In the genomic region with DNA sequence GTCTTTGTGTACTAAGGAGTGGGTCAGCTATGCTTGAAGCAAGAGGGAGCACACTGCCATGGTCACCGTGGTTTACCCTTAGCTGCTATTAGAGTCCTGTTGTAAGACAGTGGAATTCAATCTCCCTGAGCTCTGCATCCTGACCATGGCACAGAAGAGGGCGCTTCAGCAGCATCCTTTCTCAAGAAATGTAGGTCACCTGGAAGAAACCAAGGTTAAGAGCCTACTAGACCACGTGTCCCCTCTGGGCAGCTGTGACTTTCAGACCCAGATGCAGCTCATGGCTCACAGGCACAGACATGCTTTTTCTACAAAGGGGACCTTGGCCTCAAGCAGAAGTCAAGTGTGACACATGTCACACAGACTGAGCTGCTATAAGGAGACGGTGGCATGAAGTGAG, we compare ENCODE assay signal across 14 mouse cellular contexts. TPM values are rescaled to one million over a fixed set of nuclear protein-coding genes. Genes with fewer than 3 reads are reported as not detected.
A peak's percentile ranks its signal among the peaks of the same experiment; 100 is the strongest.
DNase-seq lines count a peak whose midpoint lies in the region; ATAC-seq and TF ChIP-seq lines count a peak whose summit lies in the region.
"Had no signal": no experiment of that assay in that cellular context is flagged by ENCODE, and none has a peak within 500 bp of the region (broad histone marks: within the 10 kb centered on the region; RNA-seq: fewer than 3 reads in every experiment).

No protein-coding gene starts in this region.

- H3K9me3 ChIP-seq in lung, postnatal 0 days (ENCODE audit: low read length): no peaks in the 10 kb centered on the region
- H3K9me3 ChIP-seq: embryonic facial prominence, embryonic 13.5 days; forebrain, embryonic 15.5 days; hindbrain, embryonic 15.5 days had no signal

- no peak overlapping the region for H3K9ac ChIP-seq in lung, postnatal 0 days (replicated peaks; ENCODE audit: low read depth)
- H3K9ac ChIP-seq: embryonic facial prominence, embryonic 13.5 days; forebrain, embryonic 15.5 days; hindbrain, embryonic 15.5 days had no signal

- no peak overlapping the region for H3K27ac ChIP-seq in lung, postnatal 0 days (ENCODE audit: low read length)
- H3K27ac ChIP-seq: embryonic facial prominence, embryonic 13.5 days; forebrain, embryonic 15.5 days; hindbrain, embryonic 15.5 days had no signal

- H3K36me3 ChIP-seq in lung, postnatal 0 days (ENCODE audit: insufficient read depth, low read length): no peaks in the 10 kb centered on the region
- H3K36me3 ChIP-seq: embryonic facial prominence, embryonic 13.5 days; forebrain, embryonic 15.5 days; hindbrain, embryonic 15.5 days had no signal

- H3K27me3 ChIP-seq in lung, postnatal 0 days (replicated peaks; ENCODE audit: insufficient read depth, low read length): no peaks in the 10 kb centered on the region
- H3K27me3 ChIP-seq: embryonic facial prominence, embryonic 13.5 days; forebrain, embryonic 15.5 days; hindbrain, embryonic 15.5 days had no signal

- whole genome bisulfite sequencing in lung, postnatal 0 days: 57% methylated on average over 4 of the region's 4 CpGs

- ATAC-seq in lung, postnatal 0 days: no peak
- no peak for ATAC-seq in CD4-positive, CD25-positive, alpha-beta regulatory T cell, adult 4 months
- ATAC-seq: forebrain, embryonic 15.5 days had no signal

- no peak overlapping the region for H3K4me2 ChIP-seq in lung, postnatal 0 days (replicated peaks; ENCODE audit: low read depth, low read length)
- H3K4me2 ChIP-seq: embryonic facial prominence, embryonic 13.5 days; forebrain, embryonic 15.5 days; hindbrain, embryonic 15.5 days had no signal

- no peak overlapping the region for H3K4me3 ChIP-seq in lung, postnatal 0 days (ENCODE audit: low read depth, low read length)
- H3K4me3 ChIP-seq: embryonic facial prominence, embryonic 13.5 days; forebrain, embryonic 15.5 days; hindbrain, embryonic 15.5 days had no signal

- H3K4me1 ChIP-seq in lung, postnatal 0 days (ENCODE audit: insufficient read depth, low read depth, low read length): no peaks in the 10 kb centered on the region
- H3K4me1 ChIP-seq: embryonic facial prominence, embryonic 13.5 days had no signal

- peak; percentile 51 to 60 for DNase-seq in gastrocnemius, adult 8-10 months (ENCODE audit: low spot score in 2 of 2)
- no peak for DNase-seq in gastrocnemius, postnatal 4 days (ENCODE audit: low spot score in 2 of 2)
- DNase-seq in lung, postnatal 0 days (ENCODE audit: low spot score): no peak
- no peak for DNase-seq in lung, postnatal 10 days
- DNase-seq in retina, embryonic 14.5 days (ENCODE audit: low spot score): peak; percentile 73
- no peak for DNase-seq in layer of hippocampus, adult 9-10 months (ENCODE audit: low spot score)
- DNase-seq: cerebellum, adult 11 months; liver; lung, postnatal 14 days; midbrain, embryonic 14.5 days had no signal

- TF ChIP-seq CTCF in lung, postnatal 0 days (IDR thresholded peaks at IDR 0.05): 0 out of 2 replicates have a peak, but pooled peaks have one; percentile 3

- TF ChIP-seq EP300 in lung, postnatal 0 days (IDR thresholded peaks at IDR 0.05): no peak

RNA-seq across cellular contexts. Expression of a gene that starts 27.5 kb away (rescaled TPM):
- 100 to 1,000 TPM in 3 of 4 experiments, 10 to 100 TPM in 1; 92.5 to 116 (median 107) TPM for total RNA-seq in gastrocnemius, adult 8-10 months (2022)
- total RNA-seq in gastrocnemius, postnatal 4 days (2021): 10 to 100 TPM; 37.9 to 43.0 TPM
- 7.1 and 8.4 TPM in 2 replicates for polyA plus RNA-seq in lung, postnatal 0 days (2015; fragmentation: Nextera tagmentation; extraction: Ambion mirVana)
- under 1 TPM; 0.58 to 0.87 TPM for polyA plus RNA-seq in CD4-positive, CD25-positive, alpha-beta regulatory T cell, adult 4 months (2017; shearing (Covaris generic))

Comparison
In these comparisons a context has a peak if more than half of its experiments do, and no peak if none do; other contexts are left out.
1. DNase-seq: peak in gastrocnemius, adult 8-10 months (2 of 2) and retina, embryonic 14.5 days (single experiment); none in gastrocnemius, postnatal 4 days (0 of 2), lung, postnatal 0 days (single experiment), lung, postnatal 10 days (single experiment) and layer of hippocampus, adult 9-10 months (single experiment).